Mouse (Mus musculus) cerebellum, adult 2 months (tissue): ENCODE measurements around the gene Cep295.

Experiments
- CTCF ChIP-seq: fragments of 200-500 bp; IDR thresholded peaks from 2 replicates; pipeline ENCODE4 v1.5.1; 2011; ENCODE audit warnings: low read depth, mild to moderate bottlenecking, control low read depth, low read length, moderate library complexity, borderline replicate concordance; ENCODE audit not compliant: insufficient read depth
- POLR2A ChIP-seq: fragments of 200-500 bp; IDR thresholded peaks from 2 replicates; pipeline ENCODE4 v1.6.1; 2011; ENCODE audit warnings: low read length, control low read depth, borderline replicate concordance; ENCODE audit not compliant: insufficient read depth

GRCm38 (mm10) chr9:15288402-15288801 lies 69.2 kb downstream of the Cep295 start:
- TF ChIP-seq POLR2A (no peak), CTCF (no peak)
